Mouse (Mus musculus) forebrain, embryonic 10.5 days (tissue): Measurements from ENCODE around the gene Cstf2. TPM values are rescaled to one million over a fixed set of nuclear protein-coding genes. Genes with fewer than 3 reads are reported as not detected.

ENCODE experiments used
- DNase-seq: peaks from one replicate; pipeline ENCODE4 v3.0.0-alpha.2; 2017; ENCODE audit warnings: low spot score; ENCODE audit errors: extremely low spot score
- H3K27ac ChIP-seq: fragments of 300-500 bp; sonication (generic); 2 replicates; pipeline ENCODE4 v1.5.1; 2016; ENCODE audit warnings: mild to moderate bottlenecking
- H3K27me3 ChIP-seq: fragments of 300-500 bp; sonication (generic); 2 replicates; pipeline ENCODE4 v1.6.1; 2016; ENCODE audit warnings: mild to moderate bottlenecking; ENCODE audit not compliant: poor library complexity, severe bottlenecking
- H3K36me3 ChIP-seq: fragments of 300-500 bp; sonication (generic); replicated peaks from 2 replicates; pipeline ENCODE4 v1.6.1; 2016; ENCODE audit warnings: mild to moderate bottlenecking, moderate library complexity
- H3K4me1 ChIP-seq: fragments of 300-500 bp; sonication (generic); 2 replicates; pipeline ENCODE4 v1.6.1; 2016
- H3K4me3 ChIP-seq: fragments of 300-500 bp; sonication (generic); 2 replicates; pipeline ENCODE4 v1.5.1; 2016; ENCODE audit warnings: mild to moderate bottlenecking, moderate library complexity
- H3K9me3 ChIP-seq: fragments of 300-500 bp; sonication (generic); 2 replicates; pipeline ENCODE4 v1.6.1; 2016; ENCODE audit warnings: mild to moderate bottlenecking, moderate library complexity
- WGBS: fragments of 180-500 bp; shearing (Covaris S2); methylation state at CpG from one replicate; pipeline ENCODE4 v1.1.7; 2016; 5-methylcytosine and 5-hydroxymethylcytosine counted together
- polyA plus RNA-seq: library from polyadenylated mRNA; unstranded; fragments of >200 nt; fragmentation: Nextera tagmentation; extraction: Ambion mirVana; gene quantifications from 2 replicates; pipeline ENCODE4 v1.2.1, GENCODE M21; 2016

The Cstf2 gene
- polyA plus RNA-seq: 69.0 and 70.1 TPM in 2 replicates

GRCm38 (mm10) chrX:134058987-134059712, at the start of gene Cstf2:
TSS of gene Cstf2 (plus strand) at chrX:134059187.
- 24% methylated on average over 77 of the region's 77 CpGs for WGBS
- H3K27me3 ChIP-seq: peaks cover 55% of the 10 kb centered on the region
- H3K4me3 ChIP-seq: peak within 1 kb of the TSS; percentile 65
- H3K9me3 ChIP-seq: no peaks in the 10 kb centered on the region; the same call in 1 of the 2 replicates
- peak within 1 kb of the TSS; percentile 94 for H3K27ac ChIP-seq
- peak; percentile 89 for DNase-seq
- H3K4me1 ChIP-seq: peaks cover 7% of the 10 kb centered on the region
- H3K36me3 ChIP-seq: peaks cover 31% of the 10 kb centered on the region

DNA sequence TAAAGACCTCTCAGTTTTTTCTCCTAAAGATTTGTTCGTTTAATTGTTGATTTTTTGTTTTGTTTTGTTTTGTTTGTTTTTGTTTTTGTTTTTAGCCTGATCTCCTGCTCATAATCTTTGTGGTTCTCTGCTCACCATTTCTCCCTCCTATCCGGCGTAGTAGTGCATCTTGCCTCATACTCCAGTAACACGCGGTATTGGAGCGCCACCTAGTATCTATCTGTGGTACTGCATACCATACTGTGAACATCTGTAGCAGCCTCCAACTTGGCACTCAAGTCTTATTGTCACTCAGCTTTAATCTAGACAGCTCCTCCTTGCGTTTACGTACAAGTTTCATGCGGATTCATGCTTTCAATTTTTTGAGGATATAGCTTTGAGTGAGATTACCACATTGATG, 40.0 kb upstream of the Cstf2 start:
- 20% methylated on average over 9 of the region's 9 CpGs for WGBS
- DNase-seq: peak; percentile 53
- H3K4me1 ChIP-seq: no peaks in the 10 kb centered on the region
- no peak overlapping the region for H3K4me3 ChIP-seq
- H3K36me3 ChIP-seq: no peaks in the 10 kb centered on the region
- H3K27ac ChIP-seq: no peak overlapping the region
- H3K27me3 ChIP-seq: peaks cover 18% of the 10 kb centered on the region
- no peaks in the 10 kb centered on the region for H3K9me3 ChIP-seq

- H3K27me3 ChIP-seq: peaks cover 24% of the 10 kb centered on the region
- no peaks in the 10 kb centered on the region for H3K4me1 ChIP-seq
- 50% methylated on average over 5 of the region's 5 CpGs for WGBS
- DNase-seq: no peak
- no peak overlapping the region for H3K27ac ChIP-seq
- H3K4me3 ChIP-seq: no peak overlapping the region
- H3K9me3 ChIP-seq: no peaks in the 10 kb centered on the region
- no peaks in the 10 kb centered on the region for H3K36me3 ChIP-seq
Measured at GRCm38 (mm10) chrX:134020664-134021063, 38.3 kb upstream of the Cstf2 start.

- DNase-seq: no peak
- 66% methylated on average over 1 of the region's 1 CpGs for WGBS
Measured at GRCm38 (mm10) chrX:134048994-134049393, 10.0 kb upstream of the Cstf2 start.

DNA sequence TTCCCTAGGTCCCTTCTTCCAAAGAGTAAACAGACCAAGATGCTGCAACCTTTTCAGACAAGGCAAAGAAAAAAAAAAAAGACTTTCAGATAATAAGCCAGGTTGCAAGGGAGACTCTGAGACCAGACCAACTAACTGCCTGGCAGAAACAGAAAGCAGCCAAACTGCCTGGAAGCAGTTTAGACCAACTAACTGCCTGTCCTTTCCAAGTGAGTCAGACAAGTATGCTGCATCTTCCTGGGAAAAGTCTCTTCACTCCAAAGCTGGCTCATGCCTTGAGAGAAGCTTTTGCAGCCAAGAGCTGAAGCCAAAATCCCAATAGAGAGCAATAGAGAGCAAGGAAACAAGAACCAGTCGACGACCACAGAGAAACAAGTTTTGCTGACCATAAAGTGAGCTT, 2.1 kb upstream of the Cstf2 start:
- no peak overlapping the region for H3K4me3 ChIP-seq
- H3K4me1 ChIP-seq: peaks cover 7% of the 10 kb centered on the region
- no peak for DNase-seq
- H3K36me3 ChIP-seq: peaks cover 13% of the 10 kb centered on the region
- no peaks in the 10 kb centered on the region; the same call in 1 of the 2 replicates for H3K9me3 ChIP-seq
- H3K27ac ChIP-seq: no peak overlapping the region
- peaks cover 56% of the 10 kb centered on the region for H3K27me3 ChIP-seq
- WGBS: 94% methylated on average over 2 of the region's 2 CpGs

More at GRCm38 (mm10) chrX:134048994-134049393, 10.0 kb upstream of the Cstf2 start:
- Histone ChIP-seq H3K4me1 (no peaks in the 10 kb centered on the region), H3K4me3 (no peak overlapping the region), H3K27me3 (peaks cover 28% of the 10 kb centered on the region), H3K9me3 (no peaks in the 10 kb centered on the region), H3K36me3 (no peaks in the 10 kb centered on the region), H3K27ac (no peak overlapping the region)

DNA sequence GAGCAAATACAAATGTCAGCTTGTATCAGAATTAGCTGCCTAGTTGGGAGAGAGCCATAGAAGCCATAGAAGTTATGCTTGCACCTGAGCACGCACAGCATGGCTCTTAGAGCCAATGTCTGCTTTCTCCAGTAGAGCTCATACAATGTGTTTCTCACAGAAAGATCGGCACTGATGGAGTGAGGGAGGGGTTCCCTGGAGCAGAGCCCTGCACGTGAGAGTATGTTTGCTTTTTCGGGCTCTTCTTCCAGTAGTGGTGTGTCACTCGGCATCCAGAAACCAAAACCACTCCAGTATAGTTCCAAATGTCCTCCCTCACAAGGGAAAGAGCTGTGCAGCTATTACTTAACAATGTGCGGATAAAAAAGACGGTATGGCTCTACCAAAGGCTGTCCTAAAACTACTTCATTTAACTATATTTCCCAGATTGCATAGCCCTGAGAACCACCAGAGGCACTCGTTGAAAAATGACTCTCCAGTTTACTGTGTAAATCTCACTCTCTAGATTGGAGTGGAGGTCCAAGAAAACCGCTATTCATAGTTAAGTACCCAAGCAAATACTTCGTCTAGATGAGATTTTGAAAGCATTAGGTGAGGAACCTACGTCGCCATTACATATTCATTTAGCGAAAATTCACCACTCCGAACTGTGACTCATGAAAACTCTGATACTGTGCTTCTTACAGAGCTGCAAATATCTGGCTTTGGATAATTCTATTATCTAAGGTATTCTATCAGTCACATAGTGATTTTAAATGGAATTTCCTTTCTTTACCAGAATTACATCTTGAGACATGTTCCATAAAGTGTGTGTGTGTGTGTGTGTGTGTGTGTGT, 729 bp upstream of the Cstf2 start:
- peaks cover 26% of the 10 kb centered on the region for H3K36me3 ChIP-seq
- DNase-seq: no peak
- peak overlapping the region; percentile 94 for H3K27ac ChIP-seq
- peaks cover 7% of the 10 kb centered on the region for H3K4me1 ChIP-seq
- H3K9me3 ChIP-seq: no peaks in the 10 kb centered on the region; the same call in 1 of the 2 replicates
- 85% methylated on average over 14 of the region's 14 CpGs for WGBS
- peaks cover 63% of the 10 kb centered on the region for H3K27me3 ChIP-seq
- peak overlapping the region; percentile 65 for H3K4me3 ChIP-seq

DNA sequence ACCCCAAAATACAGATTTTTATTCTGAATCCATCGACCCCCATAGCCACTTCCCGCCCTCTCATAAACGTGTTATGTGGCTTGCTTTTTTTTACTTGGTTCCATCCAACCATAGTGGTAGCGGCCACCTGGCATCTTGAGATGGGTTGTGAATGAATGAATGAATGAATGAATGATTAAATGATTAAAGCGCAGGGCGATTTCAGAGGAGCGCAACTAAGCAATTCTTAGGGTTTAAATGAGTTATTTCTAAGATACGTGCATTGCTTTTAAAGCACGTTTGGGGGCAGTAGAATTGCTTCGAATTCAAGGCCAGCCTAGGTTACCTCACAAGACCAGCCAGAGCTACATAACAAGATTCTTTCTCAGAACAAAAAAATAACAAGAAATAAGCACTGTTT, 777 bp downstream of the Cstf2 start:
- Histone ChIP-seq H3K27ac (peak overlapping the region; percentile 94), H3K9me3 (no peaks in the 10 kb centered on the region; the same call in 1 of the 2 replicates), H3K36me3 (peaks cover 37% of the 10 kb centered on the region), H3K4me1 (peaks cover 7% of the 10 kb centered on the region), H3K4me3 (peak overlapping the region; percentile 65), H3K27me3 (peaks cover 56% of the 10 kb centered on the region)
- WGBS: 15% methylated on average over 10 of the region's 10 CpGs
- no peak for DNase-seq

DNA sequence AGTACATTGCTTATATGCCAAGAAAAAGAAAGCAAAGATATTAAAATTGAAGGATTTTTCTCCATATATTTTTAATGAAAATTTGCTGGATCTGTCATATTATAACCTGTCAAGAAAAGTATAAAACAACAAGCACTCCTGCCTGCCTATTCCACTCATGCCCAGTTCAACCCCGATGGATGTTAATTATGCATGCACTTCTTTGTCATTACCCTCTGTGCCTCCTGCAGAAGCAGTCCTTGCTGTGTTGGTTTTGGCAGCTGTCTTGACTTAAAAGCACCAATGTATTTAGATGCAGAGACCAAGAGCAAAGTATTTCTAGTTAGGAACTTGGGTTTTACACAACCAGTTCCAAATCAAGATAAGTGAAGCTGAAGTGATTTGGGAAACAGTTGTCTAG, 26.5 kb downstream of the Cstf2 start:
- no peaks in the 10 kb centered on the region for H3K4me1 ChIP-seq
- no peak for DNase-seq
- 79% methylated on average over 1 of the region's 1 CpGs for WGBS
- H3K27ac ChIP-seq: no peak overlapping the region
- H3K27me3 ChIP-seq: peaks cover 59% of the 10 kb centered on the region
- no peaks in the 10 kb centered on the region for H3K9me3 ChIP-seq
- no peak overlapping the region for H3K4me3 ChIP-seq
- H3K36me3 ChIP-seq: peaks cover 47% of the 10 kb centered on the region

DNA sequence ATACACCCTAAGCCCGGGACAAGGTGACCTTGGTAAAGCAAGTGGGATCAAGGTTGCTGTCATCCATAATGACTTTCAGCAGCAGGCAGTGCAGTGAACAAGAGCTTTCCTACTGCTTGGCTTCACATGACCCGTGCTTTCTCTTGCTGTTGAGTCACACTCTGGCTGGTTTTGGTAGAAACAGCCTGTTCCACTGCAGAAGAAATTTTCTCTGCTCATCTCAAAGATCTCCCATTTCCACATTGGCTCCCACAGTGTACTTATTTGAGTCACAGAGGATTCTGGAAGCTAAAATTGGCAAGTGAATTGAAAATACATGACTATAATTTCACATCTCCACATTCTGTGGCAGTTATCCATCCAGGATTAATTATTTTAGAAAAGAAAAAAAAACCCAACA, 43.7 kb downstream of the Cstf2 start:
- Histone ChIP-seq H3K4me1 (no peaks in the 10 kb centered on the region), H3K27ac (no peak overlapping the region), H3K27me3 (peaks cover 62% of the 10 kb centered on the region), H3K36me3 (no peaks in the 10 kb centered on the region), H3K4me3 (no peak overlapping the region), H3K9me3 (no peaks in the 10 kb centered on the region)
- DNase-seq: no peak
- WGBS: 83% methylated on average over 2 of the region's 2 CpGs

DNA sequence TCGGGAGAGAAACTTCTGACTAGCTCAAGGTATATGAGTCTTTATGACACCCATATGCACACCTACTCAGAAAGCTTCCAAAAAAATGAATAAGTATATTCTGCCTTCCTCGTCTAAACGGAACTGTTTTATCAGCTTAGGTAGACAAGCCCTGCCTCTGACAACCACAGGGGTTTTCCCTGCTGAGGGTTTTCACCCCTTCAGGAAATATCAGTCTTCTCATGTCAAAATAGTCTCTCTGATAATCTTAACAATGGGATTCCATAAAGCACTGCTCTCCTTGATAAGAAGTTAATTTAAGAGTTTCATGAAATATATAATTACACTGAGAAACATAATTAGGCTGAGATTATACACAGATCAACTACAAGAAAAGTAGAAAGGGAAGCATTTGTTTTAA, 52.8 kb downstream of the Cstf2 start:
- Histone ChIP-seq H3K4me1 (no peaks in the 10 kb centered on the region), H3K27ac (no peak overlapping the region), H3K36me3 (no peaks in the 10 kb centered on the region), H3K4me3 (no peak overlapping the region), H3K27me3 (peaks cover 69% of the 10 kb centered on the region), H3K9me3 (no peaks in the 10 kb centered on the region)
- 92% methylated on average over 3 of the region's 3 CpGs for WGBS
- no peak for DNase-seq

DNA sequence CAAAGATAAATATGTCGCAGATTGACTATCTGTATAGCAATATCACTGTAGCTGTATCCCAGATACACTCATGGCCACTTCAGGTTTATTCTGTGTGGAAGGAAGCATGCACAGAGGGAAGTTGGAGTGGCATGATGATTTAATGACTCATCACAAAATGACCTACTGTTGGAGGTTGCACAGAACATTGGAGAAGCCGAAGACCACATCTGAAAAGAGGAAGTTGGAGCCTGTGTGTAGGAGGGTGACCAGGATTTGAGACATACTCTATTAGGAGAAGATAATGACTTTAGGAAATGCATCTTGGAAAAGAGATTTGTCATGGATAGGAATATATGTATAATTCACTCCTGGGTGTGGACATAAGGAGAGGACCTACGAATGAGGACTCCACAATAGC, 57.4 kb downstream of the Cstf2 start:
- H3K9me3 ChIP-seq: no peaks in the 10 kb centered on the region

GRCm38 (mm10) chrX:134128549-134128948, 69.6 kb downstream of the Cstf2 start:
- Histone ChIP-seq H3K4me1 (no peaks in the 10 kb centered on the region), H3K27me3 (peaks cover 81% of the 10 kb centered on the region), H3K36me3 (no peaks in the 10 kb centered on the region), H3K4me3 (no peak overlapping the region), H3K9me3 (no peaks in the 10 kb centered on the region), H3K27ac (no peak overlapping the region)
- WGBS: 82% methylated on average over 3 of the region's 3 CpGs
- DNase-seq: no peak

More for the DNA sequence above, 57.4 kb downstream of the Cstf2 start:
- 79% methylated on average over 3 of the region's 3 CpGs for WGBS
- Histone ChIP-seq H3K4me3 (no peak overlapping the region), H3K27ac (no peak overlapping the region), H3K36me3 (no peaks in the 10 kb centered on the region), H3K27me3 (peaks cover 70% of the 10 kb centered on the region), H3K4me1 (no peaks in the 10 kb centered on the region)
- no peak for DNase-seq

GRCm38 (mm10) chrX:134132295-134132694, 73.3 kb downstream of the Cstf2 start:
- no peaks in the 10 kb centered on the region for H3K4me1 ChIP-seq
- no peaks in the 10 kb centered on the region for H3K36me3 ChIP-seq
- H3K27ac ChIP-seq: no peak overlapping the region
- H3K27me3 ChIP-seq: peaks cover 78% of the 10 kb centered on the region
- 26% methylated on average over 5 of the region's 5 CpGs for WGBS
- H3K4me3 ChIP-seq: no peak overlapping the region
- no peak for DNase-seq
- no peaks in the 10 kb centered on the region for H3K9me3 ChIP-seq
